Comparison of ENCODE assay signal across 9 mouse cellular contexts in genomic region chr16:59547887-59548581, GRCm38 (mm10). TPM values are rescaled to one million over a fixed set of nuclear protein-coding genes. Genes with fewer than 3 reads are reported as not detected.
DNase-seq lines count a peak whose midpoint lies in the region; ATAC-seq lines count a peak whose summit lies in the region.
"Had no signal": no experiment of that assay in that cellular context is flagged by ENCODE, and none has a peak within 500 bp of the region (broad histone marks: within the 10 kb centered on the region; RNA-seq: fewer than 3 reads in every experiment).

No protein-coding gene starts in this region.

- H3K9me3 ChIP-seq in heart, embryonic 10.5 days, result no peaks in the 10 kb centered on the region
- H3K9me3 ChIP-seq in kidney, embryonic 16.5 days (ENCODE audit: low read length), result no peaks in the 10 kb centered on the region

- H3K9ac ChIP-seq in kidney, embryonic 16.5 days (replicated peaks; ENCODE audit: low read length), result no peak overlapping the region

- no peaks in the 10 kb centered on the region for H3K27me3 ChIP-seq in heart, embryonic 10.5 days (ENCODE audit: insufficient read depth, poor library complexity, severe bottlenecking)
- H3K27me3 ChIP-seq in kidney, embryonic 16.5 days (ENCODE audit: insufficient read depth, low read length), result no peaks in the 10 kb centered on the region

- peak; percentile 89 for DNase-seq in heart, adult 11 months
- DNase-seq in heart, postnatal 25 days (ENCODE audit: low spot score), result no peak
- peak; percentile 47 for DNase-seq in brain, embryonic 18.5 days (ENCODE audit: low read depth, low spot score)
- DNase-seq in heart, embryonic 10.5 days (ENCODE audit: low spot score), result no peak
- peak; percentile 37 to 58 for DNase-seq in lung, adult 18-20 months
- DNase-seq in right cerebral cortex, postnatal 10 days (ENCODE audit: low spot score in 2 of 2), result peak; percentile 78
- DNase-seq in embryo, embryonic 11 days, result no peak

- no peak for ATAC-seq in kidney, embryonic 16.5 days (ENCODE audit: low FRiP score, low TSS enrichment)

- WGBS in heart, embryonic 10.5 days, result 60% methylated on average over 14 of the region's 14 CpGs
- 58% methylated on average over 14 of the region's 14 CpGs for WGBS in kidney, embryonic 16.5 days

- intact Hi-C loops in heart, postnatal 25 days (cut with DNase I), result no loop called here

- H3K27ac ChIP-seq in heart, embryonic 10.5 days, result peak overlapping the region; percentile 65
- H3K27ac ChIP-seq in kidney, embryonic 16.5 days (ENCODE audit: low read length), result peak overlapping the region; percentile 16; the same call in 1 of the 2 replicates

- no peak overlapping the region; the same call in 1 of the 2 replicates for H3K4me2 ChIP-seq in kidney, embryonic 16.5 days (replicated peaks; ENCODE audit: low read depth, low read length)

- peaks cover 18% of the 10 kb centered on the region for H3K4me1 ChIP-seq in heart, embryonic 10.5 days
- peaks cover 11% of the 10 kb centered on the region; the same call in 1 of the 2 replicates for H3K4me1 ChIP-seq in kidney, embryonic 16.5 days (ENCODE audit: insufficient read depth, low read length)

- H3K36me3 ChIP-seq in heart, embryonic 10.5 days, result peaks cover 12% of the 10 kb centered on the region; the same call in 1 of the 2 replicates
- H3K36me3 ChIP-seq in kidney, embryonic 16.5 days (ENCODE audit: insufficient read depth, low read length), result no peaks in the 10 kb centered on the region

- H3K4me3 ChIP-seq in heart, embryonic 10.5 days, result no peak overlapping the region
- H3K4me3 ChIP-seq in kidney, embryonic 16.5 days (ENCODE audit: low read length), result no peak overlapping the region
- H3K4me3 ChIP-seq: erythroblast, embryonic 14.5 days had no signal

RNA-seq across cellular contexts. Expression of gene Crybg3, which starts 52.7 kb away (rescaled TPM):
- total RNA-seq in heart, postnatal 25 days (2021), result 10 to 100 TPM; 69.3 to 76.9 TPM
- polyA plus RNA-seq in heart, embryonic 10.5 days (2016; fragmentation: Nextera tagmentation; extraction: Ambion mirVana), result 11.4 and 17.5 TPM in 2 replicates
- 7.6 and 8.7 TPM in 2 replicates for polyA plus RNA-seq in kidney, embryonic 16.5 days (2015; fragmentation: Nextera tagmentation; extraction: Ambion mirVana)
- polyA plus RNA-seq: erythroblast, embryonic 14.5 days had no signal

Comparison
In these comparisons a context has a peak if more than half of its experiments do, and no peak if none do; other contexts are left out.
1. DNase-seq: peak in heart, adult 11 months (single experiment), brain, embryonic 18.5 days (single experiment), lung, adult 18-20 months (2 of 2) and right cerebral cortex, postnatal 10 days (2 of 2); none in heart, postnatal 25 days (single experiment), heart, embryonic 10.5 days (single experiment) and embryo, embryonic 11 days (single experiment).